Mouse (Mus musculus) layer of hippocampus, adult 2 months (tissue): ENCODE data around the gene Rarb. TPM values are rescaled to one million over a fixed set of nuclear protein-coding genes. Genes with fewer than 3 reads are reported as not detected.

Experiments
- DNase-seq, 2 experiments: peaks; one replicate each; pipeline ENCODE4 v3.0.0; 2022; ENCODE audit warnings: low spot score in 2 of 2
- H3K27ac ChIP-seq: fragments of 200-600 bp; 2 replicates; pipeline ENCODE4 v1.8.1; 2022
- H3K4me3 ChIP-seq: fragments of 200-600 bp; 2 replicates; pipeline ENCODE4 v1.8.1; 2022; ENCODE audit warnings: mild to moderate bottlenecking
- CTCF ChIP-seq: fragments of 200-600 bp; conservative IDR thresholded peaks from 2 replicates; pipeline ENCODE4 v1.8.1; 2022; ENCODE audit warnings: antibody characterized with exemption, mild to moderate bottlenecking, moderate library complexity
- total RNA-seq, 2 experiments: library from RNA; stranded (reverse); gene quantifications; 2 replicates each; pipeline ENCODE4 v1.2.3; 2021

The Rarb gene
- total RNA-seq, 2 experiments from 2014 or later: 6.0 to 8.6 TPM

GRCm38 (mm10) chr14:16559294-16560217 is 259.4 kb downstream of the Rarb start:
- H3K4me3 ChIP-seq: no peak overlapping the region
- TF ChIP-seq CTCF: no peak
- no peak for DNase-seq
- H3K27ac ChIP-seq: no peak overlapping the region

GRCm38 (mm10) chr14:16558033-16558432 is 260.9 kb downstream of the Rarb start:
- no peak for TF ChIP-seq CTCF
- H3K4me3 ChIP-seq: no peak overlapping the region
- DNase-seq: no peak
- no peak overlapping the region for H3K27ac ChIP-seq

GRCm38 (mm10) chr14:16554643-16555459 is 264.1 kb downstream of the Rarb start:
- no peak for TF ChIP-seq CTCF
- Histone ChIP-seq H3K27ac (no peak overlapping the region), H3K4me3 (no peak overlapping the region)
- DNase-seq: no peak

GRCm38 (mm10) chr14:16554319-16554642 is 264.7 kb downstream of the Rarb start:
- Histone ChIP-seq H3K4me3 (no peak overlapping the region), H3K27ac (no peak overlapping the region)
- no peak for DNase-seq
- TF ChIP-seq CTCF: no peak

- no peak for TF ChIP-seq CTCF
- H3K4me3 ChIP-seq: no peak overlapping the region
- no peak for DNase-seq
- H3K27ac ChIP-seq: no peak overlapping the region
These were observed 266.7 kb downstream of the Rarb start for GRCm38 (mm10) chr14:16552293-16552692.

DNA sequence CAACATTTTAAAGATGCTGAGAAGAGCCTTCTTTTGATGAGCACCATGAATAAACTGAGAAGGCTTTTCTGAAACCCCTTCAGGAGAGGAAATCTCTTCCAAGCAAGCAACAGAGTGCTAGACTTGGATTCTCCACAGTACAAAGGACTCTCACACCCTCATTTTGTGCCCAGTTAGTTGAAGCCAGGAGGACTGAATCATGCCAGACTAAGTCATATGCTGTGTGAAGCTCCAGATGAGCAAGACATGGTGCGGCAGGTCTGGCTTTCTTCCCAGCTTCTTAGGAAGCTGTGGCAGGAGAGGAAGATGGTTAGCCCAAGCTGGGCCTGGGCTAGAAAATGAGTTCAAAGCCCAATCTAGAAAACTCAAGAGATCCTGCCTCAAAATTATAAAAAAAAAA is 267.1 kb downstream of the Rarb start:
- TF ChIP-seq CTCF: no peak
- no peak overlapping the region for H3K4me3 ChIP-seq
- H3K27ac ChIP-seq: no peak overlapping the region
- DNase-seq: peak in 1 of 2 experiments; percentile 9

GRCm38 (mm10) chr14:16548200-16548576 is 270.8 kb downstream of the Rarb start:
- H3K4me3 ChIP-seq: no peak overlapping the region
- no peak overlapping the region for H3K27ac ChIP-seq
- TF ChIP-seq CTCF: no peak
- DNase-seq: no peak

GRCm38 (mm10) chr14:16547492-16548199 is 271.3 kb downstream of the Rarb start:
- Histone ChIP-seq H3K27ac (no peak overlapping the region), H3K4me3 (no peak overlapping the region)
- DNase-seq: no peak
- TF ChIP-seq CTCF: no peak

GRCm38 (mm10) chr14:16544995-16545394 is 274.0 kb downstream of the Rarb start:
- Histone ChIP-seq H3K4me3 (no peak overlapping the region), H3K27ac (no peak overlapping the region)
- no peak for TF ChIP-seq CTCF
- no peak for DNase-seq

GRCm38 (mm10) chr14:16541641-16542040 is 277.3 kb downstream of the Rarb start:
- Histone ChIP-seq H3K27ac (no peak overlapping the region), H3K4me3 (no peak overlapping the region)
- DNase-seq: no peak
- TF ChIP-seq CTCF: no peak

DNA sequence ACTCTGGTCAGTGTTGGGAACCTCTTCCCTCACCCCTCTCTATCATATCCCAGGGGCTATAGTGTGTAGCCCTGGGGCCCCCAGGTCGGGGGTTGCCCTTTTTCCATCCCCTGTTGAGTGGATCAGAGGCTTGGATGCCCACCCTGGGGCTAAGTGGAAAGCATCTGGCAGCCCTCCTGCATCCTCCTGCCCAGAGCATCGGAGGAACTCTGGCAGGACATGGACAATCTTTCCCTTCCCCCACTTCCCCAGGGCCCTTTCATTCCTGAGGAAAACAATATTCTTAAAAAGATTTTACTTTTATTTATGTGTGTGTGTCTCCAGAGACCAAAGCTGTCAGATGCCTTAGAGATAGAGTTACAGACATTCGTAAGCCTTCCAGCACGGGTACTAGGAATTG is 281.5 kb downstream of the Rarb start:
- Histone ChIP-seq H3K27ac (no peak overlapping the region), H3K4me3 (no peak overlapping the region)
- no peak for TF ChIP-seq CTCF
- DNase-seq: no peak

DNA sequence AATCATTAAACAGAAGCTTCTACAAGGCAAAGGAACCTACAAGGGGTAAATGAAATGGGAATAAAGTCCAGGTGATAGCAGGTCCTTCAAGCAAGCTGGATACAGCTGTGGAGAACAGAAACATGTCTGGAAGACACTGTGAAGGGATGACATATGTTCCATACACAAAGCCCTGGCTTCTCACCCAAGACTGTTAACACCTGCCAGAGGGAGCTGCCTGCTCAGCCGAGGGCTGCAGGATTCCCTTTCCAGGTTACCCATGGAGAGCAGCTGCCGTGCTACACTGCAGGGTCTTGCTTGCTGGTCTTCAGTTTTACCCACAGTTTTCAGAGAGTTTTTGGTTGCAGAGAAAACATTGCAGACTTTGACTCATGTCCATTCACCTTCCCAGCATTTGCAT is 290.3 kb downstream of the Rarb start:
- no peak for TF ChIP-seq CTCF
- H3K27ac ChIP-seq: no peak overlapping the region
- H3K4me3 ChIP-seq: no peak overlapping the region
- no peak for DNase-seq

GRCm38 (mm10) chr14:16526120-16526519 is 292.8 kb downstream of the Rarb start:
- Histone ChIP-seq H3K27ac (no peak overlapping the region), H3K4me3 (no peak overlapping the region)
- TF ChIP-seq CTCF: peak; percentile 50
- no peak for DNase-seq
